Mouse (Mus musculus) urinary bladder, postnatal 0 days (tissue): ENCODE measurements around the gene Bach1. TPM values are rescaled to one million over a fixed set of nuclear protein-coding genes. Genes with fewer than 3 reads are reported as not detected.

Experiments
- polyA plus RNA-seq: library from polyadenylated mRNA; unstranded; fragments of >200 nt; fragmentation: Nextera tagmentation; extraction: Ambion mirVana; gene quantifications from 2 replicates; pipeline ENCODE4 v1.2.1, GENCODE M21; 2015

Gene Bach1
- polyA plus RNA-seq, result 5.2 and 5.4 TPM in 2 replicates

GRCm38 (mm10) chr16:87698692-87699305 is at the start of gene Bach1:
Bach1 (plus strand) TSS chr16:87698945.

Other genes starting within 250 kb of the Bach1 start
- gene Usp16, start 244.2 kb upstream of the Bach1 start, polyA plus RNA-seq, result 32.3 and 36.3 TPM in 2 replicates
- 200 and 230 TPM in 2 replicates for gene Cct8, start 203.1 kb upstream of the Bach1 start, polyA plus RNA-seq
- gene Map3k7cl, start 145.6 kb upstream of the Bach1 start, polyA plus RNA-seq, result 0.44 and 0.57 TPM in 2 replicates